Mouse (Mus musculus): Measurements from ENCODE around the gene Smim26.

- TF ChIP-seq CTCF (IDR thresholded peaks at IDR 0.05; ENCODE audit: borderline replicate concordance, insufficient read depth, low read length) (no peak), POLR2A (IDR thresholded peaks at IDR 0.05; ENCODE audit: low read depth, low read length) (no peak)
Observed at GRCm38 (mm10) chr2:144633551-144633950, 39.7 kb downstream of the Smim26 start.
